Mouse (Mus musculus): ENCODE results near the gene Gm3045.

The Gm3045 gene

DNA sequence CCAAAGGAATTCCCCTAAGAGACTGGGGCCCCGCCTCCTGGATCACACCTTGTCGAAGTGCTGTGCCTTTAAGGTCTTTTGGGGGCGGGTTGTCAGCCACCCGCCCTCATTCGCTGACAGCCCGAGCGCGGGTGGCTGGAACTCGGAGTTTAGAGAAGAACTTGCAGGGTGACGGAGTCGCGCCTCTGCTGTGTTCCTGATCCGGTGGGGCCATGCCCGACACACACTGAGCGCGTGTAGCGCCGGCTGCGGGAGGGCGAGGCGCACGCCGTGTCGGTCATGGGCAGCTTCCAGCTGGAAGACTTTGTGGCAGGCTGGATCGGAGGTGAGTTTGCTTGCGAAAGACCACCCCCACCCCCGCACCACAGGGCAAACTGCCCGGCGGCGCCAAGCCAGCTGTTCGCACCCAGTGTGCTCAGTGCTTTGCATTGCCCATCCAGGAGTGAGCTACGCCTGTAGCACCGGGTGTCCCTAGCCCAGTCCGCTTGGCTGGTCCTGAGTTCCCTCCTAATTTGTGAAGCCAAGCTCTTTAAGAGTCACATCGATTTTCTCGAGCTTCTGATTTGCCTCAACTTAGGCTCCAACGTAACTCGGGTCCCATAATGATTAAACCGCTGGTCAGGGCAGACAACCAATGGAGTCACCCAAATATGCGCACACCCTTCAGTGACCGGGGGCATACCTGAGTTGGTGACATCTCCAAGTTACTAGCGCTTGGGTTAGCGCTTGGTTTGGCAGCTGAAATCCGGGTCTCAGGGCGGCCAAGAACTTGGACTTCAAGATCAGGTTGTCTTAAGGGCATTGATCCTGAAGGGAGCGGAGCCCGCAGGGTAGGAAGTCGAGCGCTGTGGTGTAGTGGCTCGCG is 12.0 kb downstream of the Gm3045 start, which contains the start of gene Slc25a48:
Slc25a48 (plus strand) TSS at position 145 of the 865 bp plus-strand sequence.
- DNase-seq (ENCODE audit: low spot score in 2 of 2): no peak

DNA sequence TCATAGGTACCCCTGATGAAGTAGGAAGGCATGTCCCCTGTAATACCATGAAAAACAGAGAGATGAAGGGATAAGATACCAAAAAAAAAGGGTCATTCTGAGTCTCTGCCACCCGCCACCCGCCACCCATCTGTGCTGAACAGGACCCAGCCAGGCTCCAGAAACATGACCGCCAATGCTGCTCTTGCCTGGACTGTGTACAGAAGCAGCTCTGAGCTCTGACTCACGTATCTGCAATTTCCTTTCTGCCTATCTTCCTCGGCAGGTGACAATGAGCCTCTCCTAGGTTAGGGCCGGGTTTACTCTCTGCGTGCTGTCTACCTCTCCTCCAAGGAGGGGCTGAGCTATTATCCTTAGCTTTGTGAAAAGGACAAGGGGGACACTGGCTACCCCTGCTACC is 17.0 kb downstream of the Gm3045 start:
- DNase-seq (ENCODE audit: low spot score in 2 of 2): no peak

DNA sequence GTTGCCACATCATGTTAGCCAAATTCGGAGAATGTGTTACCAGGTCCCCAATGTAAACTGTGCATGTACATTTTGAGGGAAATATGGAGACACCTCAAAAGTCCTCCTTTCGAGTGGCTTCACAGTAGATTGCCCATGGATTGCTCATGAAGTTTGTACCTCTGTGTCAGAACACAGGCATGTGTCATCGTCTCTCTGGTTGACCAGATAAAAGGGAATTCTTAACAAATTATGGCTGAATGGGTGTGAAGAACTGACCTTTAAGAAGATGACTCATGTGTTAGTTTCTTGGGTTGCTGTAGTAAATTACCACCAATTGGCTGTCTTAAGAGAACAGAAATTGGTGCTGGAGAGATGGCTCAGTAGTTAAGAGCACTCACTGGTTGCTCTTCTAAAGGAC is 17.7 kb downstream of the Gm3045 start:
- DNase-seq (ENCODE audit: low spot score in 2 of 2): no peak

DNA sequence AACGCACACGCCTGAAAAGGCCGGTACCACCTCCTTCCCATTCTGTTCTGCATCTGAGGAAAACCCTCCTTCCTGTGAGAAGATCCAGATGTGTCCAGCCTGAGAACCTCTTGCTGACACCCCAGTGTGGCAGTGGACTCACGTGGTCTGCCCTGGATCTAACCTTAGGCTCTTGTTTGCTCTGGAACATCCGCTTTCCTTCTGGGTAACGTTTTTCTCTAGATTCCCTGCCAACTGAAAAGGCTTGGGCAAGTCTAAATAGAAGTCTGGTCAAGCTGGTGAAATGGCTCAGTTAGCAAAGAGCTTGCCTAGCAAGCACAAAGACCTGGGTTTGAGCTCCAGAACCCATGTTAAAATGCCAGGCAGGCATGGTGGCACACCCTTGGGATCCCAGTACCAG is 18.6 kb downstream of the Gm3045 start:
- no peak for DNase-seq (ENCODE audit: low spot score in 2 of 2)

DNA sequence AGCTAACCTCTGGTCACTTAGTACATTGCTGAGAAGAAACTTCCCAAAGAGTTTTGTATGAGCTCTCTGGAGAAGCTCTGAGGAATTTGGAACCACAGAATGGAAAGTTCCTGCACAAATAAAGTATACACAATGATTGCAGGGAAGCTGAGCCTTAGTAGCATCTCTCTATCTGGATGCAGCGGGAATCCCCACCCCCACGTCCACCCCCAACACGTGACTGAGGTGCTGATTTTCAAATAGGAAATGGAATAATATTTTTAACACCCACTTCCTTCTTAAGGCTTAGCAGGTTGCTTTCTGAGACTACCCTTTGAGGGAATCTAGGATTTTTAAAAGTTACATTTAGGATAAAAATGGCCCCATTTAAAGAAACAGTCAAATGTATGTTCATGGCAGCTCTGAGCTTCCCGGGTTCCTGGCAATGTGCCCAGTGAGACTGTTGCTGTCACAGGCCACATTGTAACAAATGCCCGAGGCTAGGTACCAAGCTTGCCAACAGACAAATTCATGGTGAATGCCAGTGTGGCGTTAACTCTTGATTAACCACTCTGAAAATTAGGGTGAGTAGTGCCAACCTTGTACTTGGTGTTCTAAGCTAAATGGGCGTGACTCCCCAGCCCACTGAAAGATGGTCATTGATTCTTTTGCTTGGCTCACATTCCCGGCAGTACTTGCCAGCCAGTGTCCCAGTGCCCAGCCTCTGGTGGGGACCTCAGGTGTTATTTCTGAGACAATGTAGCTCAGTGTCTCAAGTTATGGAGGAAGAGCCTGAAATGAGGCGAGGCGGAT is 23.0 kb downstream of the Gm3045 start:
- no peak for DNase-seq (ENCODE audit: low spot score in 2 of 2)

DNA sequence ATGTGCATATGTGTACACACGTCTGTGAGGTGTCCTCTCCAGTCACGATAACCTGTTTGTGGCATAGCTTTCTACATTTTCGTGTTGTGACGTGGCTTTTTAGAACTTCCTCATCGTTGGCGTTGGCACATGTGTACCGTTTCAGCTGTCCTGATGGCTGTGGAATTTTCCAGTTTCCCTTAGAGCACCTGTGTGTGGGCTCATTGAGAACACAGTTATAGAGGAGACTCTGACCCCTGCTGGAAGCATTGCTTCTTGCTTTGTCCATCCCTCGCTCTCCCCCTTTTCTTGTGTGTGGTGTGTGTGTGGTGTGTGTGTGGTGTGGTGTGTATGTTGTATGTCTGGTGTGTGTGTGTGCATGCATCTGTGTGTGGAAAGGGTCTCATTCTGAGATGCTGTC is 23.6 kb downstream of the Gm3045 start:
- DNase-seq (ENCODE audit: low spot score in 2 of 2): no peak

DNA sequence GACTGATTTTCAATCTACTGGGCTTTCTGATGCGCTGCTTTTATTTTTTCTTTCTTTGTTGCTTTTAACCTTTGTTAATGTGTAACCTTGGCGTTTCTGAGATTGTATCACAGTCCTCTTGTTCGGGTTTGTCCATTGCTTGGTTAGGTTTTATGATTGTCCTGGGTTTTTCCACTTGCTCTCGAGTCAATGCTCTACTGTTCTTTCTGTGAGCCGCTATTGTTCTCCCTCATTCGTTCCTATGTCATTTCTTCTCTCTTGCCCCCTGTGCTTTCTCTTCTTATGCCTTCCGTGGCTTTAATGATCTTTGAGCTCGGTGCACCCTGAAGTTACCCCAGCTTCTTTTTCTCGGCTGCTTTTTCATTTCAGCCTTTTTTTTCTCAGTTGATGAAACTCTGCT is 31.6 kb downstream of the Gm3045 start:
- DNase-seq (ENCODE audit: low spot score in 2 of 2): no peak

DNA sequence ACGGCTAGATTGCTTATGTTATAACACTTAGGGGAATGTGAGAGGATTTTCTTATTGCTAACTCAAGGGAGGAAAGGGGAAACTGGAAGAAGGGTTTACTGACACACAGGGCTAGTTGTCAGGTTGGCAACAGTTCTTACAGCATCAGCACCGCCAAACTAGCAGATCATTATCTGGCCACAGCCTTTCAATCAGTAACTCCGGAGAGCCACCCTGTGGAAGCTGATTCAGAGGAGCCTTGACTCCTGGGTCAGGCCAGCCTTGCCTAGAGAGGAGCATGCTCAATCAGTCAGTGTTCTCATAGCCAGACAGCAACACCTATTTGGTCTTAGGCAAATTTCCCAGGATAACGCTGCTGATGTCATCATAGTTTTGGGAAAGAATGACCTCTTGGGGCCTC is 35.1 kb downstream of the Gm3045 start:
- DNase-seq (ENCODE audit: low spot score in 2 of 2): no peak

DNA sequence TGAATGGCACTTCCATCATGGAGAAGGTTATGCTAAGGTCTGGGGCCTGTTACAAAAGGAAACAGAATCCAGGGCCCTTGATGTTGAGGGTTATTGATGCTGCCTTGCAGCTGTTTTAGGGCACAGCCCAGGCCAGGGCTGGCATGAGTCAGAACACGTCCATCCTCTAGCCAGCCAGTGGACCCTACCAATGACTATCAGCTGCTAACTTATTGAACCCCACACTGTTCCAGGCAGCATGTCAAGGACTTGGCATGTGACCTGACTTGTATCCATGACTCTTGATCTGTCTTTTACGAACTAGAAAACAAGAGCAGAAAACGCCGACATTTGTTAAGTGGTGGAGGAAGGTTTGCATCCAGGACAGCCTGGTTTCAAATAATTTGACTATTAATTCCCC is 36.4 kb downstream of the Gm3045 start:
- no peak for DNase-seq (ENCODE audit: low spot score in 2 of 2)

DNA sequence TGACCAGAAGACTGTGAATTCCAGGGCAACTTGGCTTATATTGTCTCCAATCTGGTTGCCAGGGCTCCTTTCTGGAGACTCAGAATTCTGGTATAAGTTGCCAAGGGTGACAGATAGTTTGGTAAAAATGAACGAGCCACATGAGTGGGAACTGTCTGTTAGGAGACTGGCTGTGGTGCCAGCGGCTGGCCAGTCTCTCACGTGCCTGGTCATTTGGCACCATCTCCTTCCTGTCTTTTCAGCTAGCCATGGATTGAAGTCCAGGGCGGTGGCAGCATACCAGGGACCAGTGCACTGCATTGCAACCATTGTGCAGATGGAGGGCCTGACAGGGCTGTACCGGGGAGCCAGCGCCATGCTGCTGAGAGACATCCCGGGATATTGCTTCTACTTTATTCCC is 36.9 kb downstream of the Gm3045 start:
- DNase-seq (ENCODE audit: low spot score in 2 of 2): no peak

DNA sequence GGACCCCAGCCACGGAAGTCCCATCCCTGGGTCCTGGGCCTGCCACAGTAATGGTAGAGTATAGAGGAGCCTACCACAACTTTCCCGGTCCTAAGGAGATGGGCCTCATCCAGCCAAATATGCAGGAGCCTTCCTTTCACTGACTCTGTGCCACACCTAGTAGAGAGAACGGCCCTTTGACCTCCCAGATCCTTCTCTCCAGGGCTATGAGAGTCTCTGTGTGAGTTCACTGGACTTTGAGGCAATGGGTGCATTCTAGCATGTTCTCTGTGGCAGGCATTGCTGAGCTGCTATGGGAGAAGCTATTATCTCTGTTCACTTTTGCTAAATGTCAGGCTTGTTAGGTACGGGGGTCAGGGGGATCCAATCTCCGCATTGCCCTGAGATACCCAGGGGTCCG is 37.4 kb downstream of the Gm3045 start:
- DNase-seq (ENCODE audit: low spot score in 2 of 2): no peak

DNA sequence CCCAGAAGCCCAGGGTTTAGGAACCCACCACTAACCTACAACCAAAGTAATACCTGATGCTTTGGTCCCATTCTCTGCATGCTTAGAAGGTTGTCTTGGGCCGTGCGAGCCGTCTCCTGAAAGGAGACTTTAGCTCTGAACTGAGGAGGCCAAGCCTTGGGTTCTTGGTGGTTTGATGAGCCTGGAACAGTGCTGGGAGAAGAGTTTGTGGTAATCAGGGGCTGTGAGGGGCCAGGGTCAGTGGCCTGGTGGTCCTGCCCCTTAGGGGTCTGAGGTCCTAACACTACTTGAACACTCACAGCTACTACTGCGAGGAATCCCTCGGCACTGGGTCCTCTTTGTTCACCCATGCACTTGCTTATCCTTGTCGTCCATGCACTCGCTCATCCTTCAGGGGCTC is 41.4 kb downstream of the Gm3045 start:
- DNase-seq (ENCODE audit: low spot score in 2 of 2): no peak

DNA sequence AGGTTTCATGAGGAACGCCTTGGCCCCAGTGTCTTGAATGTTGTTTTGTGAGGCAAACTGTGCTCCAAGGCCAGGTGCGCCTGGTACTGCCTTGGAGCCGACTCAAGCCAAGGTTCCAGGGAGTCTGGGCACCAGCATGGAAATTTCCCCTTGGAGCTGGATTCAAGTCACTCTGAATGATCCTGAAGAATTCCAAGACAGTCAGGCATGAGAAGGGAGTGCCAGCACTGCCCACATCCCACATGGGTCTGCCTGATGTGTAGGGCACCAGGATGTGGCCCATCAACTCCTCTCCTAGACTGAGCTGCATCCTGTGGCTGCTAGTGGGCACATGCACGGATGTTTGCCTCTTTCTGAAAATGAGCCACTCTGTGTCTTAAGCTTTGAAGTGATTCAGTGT is 42.1 kb downstream of the Gm3045 start:
- no peak for DNase-seq (ENCODE audit: low spot score in 2 of 2)

DNA sequence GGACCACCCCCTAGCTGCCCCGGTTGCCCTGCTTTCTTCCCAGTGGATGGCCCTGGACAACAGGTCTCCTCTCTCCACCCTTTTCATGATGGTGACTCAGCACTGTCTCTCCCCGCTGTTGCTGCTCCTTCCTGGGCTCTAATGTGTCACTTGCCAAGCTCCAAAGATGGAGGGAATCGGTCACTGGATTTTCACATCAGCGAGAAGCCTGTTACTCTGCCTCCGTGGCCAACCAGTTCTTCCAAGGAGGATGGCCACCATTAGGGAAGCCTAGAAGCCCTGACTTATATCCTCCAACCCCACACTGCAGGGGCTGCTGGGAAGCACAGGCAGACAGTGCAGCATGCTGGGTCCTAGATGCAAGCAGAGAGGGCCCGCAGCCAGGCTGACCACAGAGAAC is 44.8 kb downstream of the Gm3045 start:
- no peak for DNase-seq (ENCODE audit: low spot score in 2 of 2)

DNA sequence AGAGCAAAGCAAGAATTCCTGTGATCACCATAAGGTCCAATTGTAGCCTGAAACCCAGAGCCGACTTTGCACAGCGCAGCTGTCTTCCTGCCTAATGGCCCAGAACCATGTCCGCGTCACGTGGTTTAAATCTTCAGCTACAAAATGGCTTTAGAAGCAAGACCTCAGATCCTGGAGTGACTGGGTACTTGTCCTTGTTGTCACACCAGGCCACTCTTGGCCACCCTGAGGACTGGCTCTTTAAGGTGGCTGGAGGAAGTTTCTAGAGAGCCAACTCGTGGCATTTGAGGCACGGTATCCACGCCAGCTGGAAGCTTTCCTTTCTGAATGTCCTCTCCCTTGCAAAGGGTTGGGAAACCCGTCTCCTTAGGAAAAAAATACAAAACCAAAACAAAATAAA is 45.6 kb downstream of the Gm3045 start:
- DNase-seq (ENCODE audit: low spot score in 2 of 2): no peak

DNA sequence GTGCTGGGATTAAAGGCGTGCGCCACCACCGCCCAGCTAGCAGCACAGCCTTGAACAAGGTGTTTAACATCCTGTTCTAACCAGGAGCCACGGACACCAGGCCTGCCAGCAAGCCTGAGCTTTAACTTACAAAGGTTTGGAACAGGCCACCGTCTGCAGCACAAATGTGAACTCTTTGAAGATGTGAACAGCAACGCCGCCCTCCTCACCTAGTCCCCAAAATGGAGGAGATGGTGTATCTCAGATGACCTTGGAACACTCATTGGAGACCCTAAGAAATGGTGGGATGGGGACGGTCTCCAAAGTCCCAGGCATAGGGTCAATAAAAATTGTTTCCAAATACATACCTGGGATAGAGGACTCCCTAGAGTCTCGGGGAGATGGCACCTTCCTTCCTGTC is 46.3 kb downstream of the Gm3045 start:
- no peak for DNase-seq (ENCODE audit: low spot score in 2 of 2)

DNA sequence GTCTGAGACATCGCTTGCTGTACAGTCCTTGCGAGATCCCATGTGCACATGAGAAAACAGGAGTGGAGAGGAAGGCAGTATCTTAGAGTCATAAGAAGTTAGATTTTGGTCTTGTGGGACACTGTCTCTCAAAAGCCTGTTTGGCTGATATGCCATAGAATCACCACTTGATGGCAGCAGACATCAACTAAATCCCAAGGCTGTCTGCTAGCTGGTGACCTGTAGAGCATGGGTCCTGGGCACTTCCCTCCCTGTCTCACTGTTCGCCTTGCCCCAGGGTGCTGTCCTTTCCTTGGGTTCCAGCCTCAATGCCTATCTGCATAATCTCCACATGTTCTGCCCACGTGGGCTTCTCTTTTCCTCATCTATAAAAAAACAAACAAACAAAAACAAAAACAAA is 49.0 kb downstream of the Gm3045 start:
- peak in 1 of 2 experiments; percentile 20 for DNase-seq (ENCODE audit: low spot score in 2 of 2)

DNA sequence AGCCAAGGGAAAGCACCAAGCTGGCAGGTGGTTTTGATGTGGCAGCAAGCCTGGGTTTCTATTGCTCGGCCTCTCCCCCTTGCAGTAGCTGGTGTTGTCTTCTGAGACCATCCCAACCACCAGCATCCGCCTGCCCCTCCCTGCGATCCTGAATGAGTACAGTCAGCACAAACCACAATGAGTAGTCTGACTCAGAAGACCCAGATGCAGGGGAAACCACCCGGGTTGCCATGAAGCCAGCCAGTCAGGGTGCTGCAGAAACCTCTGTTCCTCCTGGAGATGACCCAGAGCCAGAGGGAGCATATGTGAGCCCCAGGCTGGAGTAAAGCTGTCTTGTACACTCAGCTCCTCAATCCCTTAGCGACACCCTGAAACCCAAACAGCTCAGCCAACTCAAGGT is 50.4 kb downstream of the Gm3045 start:
- no peak for DNase-seq (ENCODE audit: low spot score in 2 of 2)

DNA sequence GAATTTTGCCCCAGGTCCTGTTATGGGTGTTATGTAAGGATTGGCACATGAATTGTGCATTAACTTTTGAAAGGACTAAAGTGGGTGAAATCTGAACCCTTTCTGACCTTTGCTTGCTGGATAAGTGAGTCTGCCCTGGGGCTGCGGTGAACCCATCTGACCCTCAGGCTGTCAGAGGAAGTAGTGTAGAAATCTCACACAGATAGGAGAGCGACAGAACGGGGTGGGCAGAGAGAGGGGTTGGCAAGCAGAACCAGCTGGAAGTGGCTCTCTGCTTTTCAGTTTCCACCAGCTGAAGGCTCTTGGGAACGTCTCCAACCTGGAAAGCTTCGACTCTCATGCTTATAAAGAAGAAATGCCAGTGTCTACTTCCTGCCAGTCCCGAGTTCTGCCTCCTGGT is 50.9 kb downstream of the Gm3045 start:
- no peak for DNase-seq (ENCODE audit: low spot score in 2 of 2)

DNA sequence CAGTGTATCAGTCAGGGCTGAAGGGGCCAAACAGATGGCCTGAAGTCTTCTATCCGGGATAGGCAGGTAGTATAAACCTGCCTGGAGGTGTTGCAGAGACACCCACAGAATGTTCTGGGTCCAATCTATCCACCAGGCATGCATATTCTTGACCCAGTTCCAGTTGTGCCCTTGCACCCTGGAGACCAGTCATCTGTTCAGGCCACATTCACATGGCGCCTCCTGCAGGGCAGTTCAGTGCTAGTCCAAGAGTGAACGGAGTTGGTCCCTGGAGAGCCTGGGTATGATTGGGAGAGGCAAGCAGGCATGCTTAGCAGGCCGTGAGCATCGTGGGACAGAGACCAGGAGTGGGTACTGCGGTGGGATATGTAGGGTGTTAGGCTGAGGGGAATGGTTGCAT is 51.6 kb downstream of the Gm3045 start:
- DNase-seq (ENCODE audit: low spot score in 2 of 2): no peak

DNA sequence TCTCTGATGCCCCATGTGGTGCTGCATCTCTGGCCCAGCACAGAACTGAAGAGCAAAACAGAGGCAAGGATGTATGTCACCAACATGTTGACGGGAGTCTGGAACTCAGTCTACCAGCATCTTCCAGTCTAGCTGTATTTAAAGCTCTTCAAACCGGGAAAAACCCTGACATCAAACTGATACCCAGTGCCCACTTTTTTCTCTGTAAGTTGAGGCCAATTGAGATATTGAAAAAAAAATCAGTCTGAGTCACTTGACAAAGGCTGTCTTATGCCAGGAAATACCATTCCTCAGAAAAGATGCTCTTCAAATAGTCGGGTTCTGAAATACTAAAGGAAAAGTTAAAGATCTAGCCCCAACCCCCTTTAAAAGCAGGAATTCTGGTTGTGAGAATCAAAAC is 55.8 kb downstream of the Gm3045 start, which contains the start of gene Il9:
Il9 (minus strand) TSS at position 101 of the 400 bp plus-strand sequence.
- DNase-seq (ENCODE audit: low spot score in 2 of 2): no peak
